Mouse (Mus musculus): Measurements from ENCODE around the gene Col6a5.

DNA sequence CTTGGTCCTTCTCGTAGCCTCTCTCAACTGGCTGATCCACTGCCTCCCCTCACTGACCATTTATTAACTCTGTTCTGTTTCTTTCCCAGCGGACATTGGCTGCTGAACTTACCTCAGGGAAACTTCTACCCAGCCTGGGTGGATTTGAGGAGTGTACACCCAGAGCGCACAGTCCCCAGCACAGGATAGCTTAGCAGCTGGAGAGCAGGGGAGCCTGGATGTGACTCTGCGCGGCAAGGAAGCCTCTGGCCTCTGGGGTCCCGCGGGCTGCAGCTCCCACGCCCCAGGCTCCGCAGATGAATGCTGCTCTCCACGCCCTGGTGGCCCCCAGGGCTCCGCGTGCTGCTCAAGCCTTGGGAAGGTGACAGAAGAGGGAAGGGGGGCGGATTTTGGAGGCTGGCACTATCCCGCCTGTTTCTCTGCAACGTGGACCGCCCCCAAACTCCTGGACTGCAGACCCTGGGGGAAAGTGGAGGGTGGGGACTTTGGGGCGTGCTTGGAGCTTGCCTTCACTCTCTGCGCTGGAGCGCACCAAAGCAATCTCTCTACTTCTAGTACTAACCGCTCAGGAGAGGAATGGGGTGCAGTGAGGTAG, 132.6 kb downstream of the Col6a5 start, which contains the start of gene Col6a6:
- TF ChIP-seq CTCF (IDR thresholded peaks at IDR 0.05; ENCODE audit: borderline replicate concordance, insufficient read depth, low read length) (no peak), POLR2A (IDR thresholded peaks at IDR 0.05; ENCODE audit: low read depth, low read length) (no peak)
